Mouse (Mus musculus) midbrain, embryonic 11.5 days (tissue): Measurements from ENCODE around the gene Grb2. TPM values are rescaled to one million over a fixed set of nuclear protein-coding genes. Genes with fewer than 3 reads are reported as not detected.

ENCODE experiments used
- ATAC-seq: fragments of 200-750 bp; cut with Nextera tagmentation; 2 replicates; pipeline ENCODE4 v1.8.0; 2017; ENCODE audit warnings: moderate TSS enrichment, moderate library complexity; ENCODE audit not compliant: low FRiP score
- DNase-seq: peaks from one replicate; pipeline ENCODE4 v3.0.0; 2015; ENCODE audit warnings: low spot score; ENCODE audit errors: missing footprints
- H3K27ac ChIP-seq: fragments of 300-500 bp; sonication (generic); 2 replicates; pipeline ENCODE4 v1.5.1; 2014; ENCODE audit warnings: low read depth, low read length
- H3K27me3 ChIP-seq: fragments of 300-500 bp; sonication (generic); 2 replicates; pipeline ENCODE4 v1.6.1; 2014; ENCODE audit warnings: mild to moderate bottlenecking, low read length, moderate library complexity, mixed read lengths; ENCODE audit not compliant: control insufficient read depth, insufficient read depth
- H3K36me3 ChIP-seq: fragments of 300-500 bp; sonication (generic); 2 replicates; pipeline ENCODE4 v1.6.1; 2014; ENCODE audit warnings: mild to moderate bottlenecking, low read length, moderate library complexity, mixed read lengths; ENCODE audit not compliant: control insufficient read depth, insufficient read depth
- H3K4me1 ChIP-seq: fragments of 300-500 bp; sonication (generic); 2 replicates; pipeline ENCODE4 v1.6.1; 2014; ENCODE audit warnings: low read length; ENCODE audit not compliant: control insufficient read depth, insufficient read depth
- H3K4me2 ChIP-seq: fragments of 300-500 bp; sonication (generic); 2 replicates; pipeline ENCODE4 v1.6.1; 2014; ENCODE audit warnings: mild to moderate bottlenecking, moderate library complexity
- H3K4me3 ChIP-seq: fragments of 300-500 bp; sonication (generic); 2 replicates; pipeline ENCODE4 v1.5.1; 2014; ENCODE audit warnings: low read depth, low read length
- H3K9ac ChIP-seq: fragments of 300-500 bp; sonication (generic); 2 replicates; pipeline ENCODE4 v1.6.1; 2014; ENCODE audit warnings: low read length
- H3K9me3 ChIP-seq: fragments of 300-500 bp; sonication (generic); 2 replicates; pipeline ENCODE4 v1.6.1; 2016; ENCODE audit warnings: low read length; ENCODE audit not compliant: control insufficient read depth
- WGBS: fragments of 180-500 bp; shearing (Covaris S2); extraction: QIAGEN DNeasy Blood & Tissue Kit; methylation state at CpG from one replicate; pipeline ENCODE4 v1.1.7; 2014; 5-methylcytosine and 5-hydroxymethylcytosine counted together
- polyA plus RNA-seq: library from polyadenylated mRNA; unstranded; fragments of >200 nt; fragmentation: Nextera tagmentation; extraction: Ambion mirVana; gene quantifications from 2 replicates; pipeline ENCODE4 v1.2.1, GENCODE M21; 2014

The Grb2 gene
- 74.3 and 77.7 TPM in 2 replicates for polyA plus RNA-seq

- Histone ChIP-seq H3K36me3 (no peaks in the 10 kb centered on the region), H3K4me1 (peaks cover 18% of the 10 kb centered on the region), H3K27ac (peak within 1 kb of the TSS; percentile 89), H3K4me2 (peak within 1 kb of the TSS; percentile 73), H3K27me3 (no peaks in the 10 kb centered on the region), H3K9ac (peak within 1 kb of the TSS; percentile 97), H3K4me3 (peak within 1 kb of the TSS; percentile 96), H3K9me3 (no peaks in the 10 kb centered on the region)
- DNase-seq (peak; percentile 100), ATAC-seq (peak; percentile 93)
- under 1% methylated on average over 85 of the region's 91 CpGs for WGBS
These were observed at the start of gene Grb2 for GRCm38 (mm10) chr11:115708209-115708876. TSS of gene Grb2 (minus strand) at chr11:115708597.

GRCm38 (mm10) chr11:115753485-115753884, 45.1 kb upstream of the Grb2 start:
- H3K9ac ChIP-seq, result no peak overlapping the region
- DNase-seq (no peak), ATAC-seq (no peak)
- no peaks in the 10 kb centered on the region for H3K36me3 ChIP-seq
- H3K4me3 ChIP-seq, result no peak overlapping the region
- H3K27me3 ChIP-seq, result no peaks in the 10 kb centered on the region
- 0 out of 2 replicates have a peak, but pooled peaks cover 2% of the 10 kb centered on the region for H3K4me1 ChIP-seq
- no peaks in the 10 kb centered on the region for H3K9me3 ChIP-seq
- 87% methylated on average over 4 of the region's 4 CpGs for WGBS
- H3K27ac ChIP-seq, result no peak overlapping the region
- H3K4me2 ChIP-seq, result no peak overlapping the region

GRCm38 (mm10) chr11:115752653-115753052, 44.3 kb upstream of the Grb2 start:
- DNase-seq, result peak; percentile 89
- Histone ChIP-seq H3K9me3 (no peaks in the 10 kb centered on the region), H3K9ac (no peak overlapping the region), H3K4me1 (0 out of 2 replicates have a peak, but pooled peaks cover 2% of the 10 kb centered on the region), H3K27ac (no peak overlapping the region), H3K36me3 (no peaks in the 10 kb centered on the region), H3K4me3 (no peak overlapping the region), H3K27me3 (no peaks in the 10 kb centered on the region), H3K4me2 (no peak overlapping the region)
- WGBS, result 47% methylated on average over 7 of the region's 7 CpGs
- no peak for ATAC-seq

- WGBS, result 76% methylated on average over 2 of the region's 2 CpGs
- Histone ChIP-seq H3K9me3 (no peaks in the 10 kb centered on the region), H3K27ac (no peak overlapping the region), H3K4me3 (no peak overlapping the region), H3K27me3 (no peaks in the 10 kb centered on the region), H3K4me1 (0 out of 2 replicates have a peak, but pooled peaks cover 2% of the 10 kb centered on the region), H3K9ac (no peak overlapping the region), H3K4me2 (no peak overlapping the region), H3K36me3 (no peaks in the 10 kb centered on the region)
- DNase-seq (no peak), ATAC-seq (no peak)
These were observed 43.3 kb upstream of the Grb2 start for GRCm38 (mm10) chr11:115751725-115752124.

GRCm38 (mm10) chr11:115749834-115750233, 41.4 kb upstream of the Grb2 start:
- Histone ChIP-seq H3K4me1 (0 out of 2 replicates have a peak, but pooled peaks cover 2% of the 10 kb centered on the region), H3K27ac (no peak overlapping the region), H3K4me2 (no peak overlapping the region), H3K36me3 (no peaks in the 10 kb centered on the region), H3K9ac (no peak overlapping the region), H3K27me3 (no peaks in the 10 kb centered on the region), H3K4me3 (no peak overlapping the region), H3K9me3 (no peaks in the 10 kb centered on the region)
- DNase-seq, result no peak
- 91% methylated on average over 5 of the region's 5 CpGs for WGBS
- ATAC-seq, result no peak

GRCm38 (mm10) chr11:115747351-115747750, 39.0 kb upstream of the Grb2 start:
- Histone ChIP-seq H3K27ac (no peak overlapping the region), H3K27me3 (no peaks in the 10 kb centered on the region), H3K4me3 (no peak overlapping the region), H3K4me1 (0 out of 2 replicates have a peak, but pooled peaks cover under 1% of the 10 kb centered on the region), H3K4me2 (peak overlapping the region; percentile 33), H3K9ac (peak overlapping the region; percentile 32; the same call in 1 of the 2 replicates), H3K36me3 (no peaks in the 10 kb centered on the region), H3K9me3 (no peaks in the 10 kb centered on the region)
- ATAC-seq (no peak), DNase-seq (no peak)
- WGBS, result 13% methylated on average over 12 of the region's 15 CpGs

- H3K9ac ChIP-seq, result peak overlapping the region; percentile 32; the same call in 1 of the 2 replicates
- no peaks in the 10 kb centered on the region for H3K36me3 ChIP-seq
- no peaks in the 10 kb centered on the region for H3K4me1 ChIP-seq
- ATAC-seq (no peak), DNase-seq (peak; percentile 80)
- no peak overlapping the region for H3K4me3 ChIP-seq
- no peak overlapping the region; the same call in 1 of the 2 replicates for H3K27ac ChIP-seq
- no peak overlapping the region for H3K4me2 ChIP-seq
- H3K9me3 ChIP-seq, result no peaks in the 10 kb centered on the region
- WGBS, result 60% methylated on average over 8 of the region's 8 CpGs
- no peaks in the 10 kb centered on the region for H3K27me3 ChIP-seq
These were observed 38.4 kb upstream of the Grb2 start for GRCm38 (mm10) chr11:115746762-115747161.

- Histone ChIP-seq H3K9me3 (no peaks in the 10 kb centered on the region), H3K36me3 (no peaks in the 10 kb centered on the region), H3K27ac (no peak overlapping the region), H3K4me2 (no peak overlapping the region), H3K4me3 (no peak overlapping the region), H3K9ac (no peak overlapping the region), H3K4me1 (no peaks in the 10 kb centered on the region), H3K27me3 (no peaks in the 10 kb centered on the region)
- 77% methylated on average over 1 of the region's 1 CpGs for WGBS
- ATAC-seq, result no peak
- no peak for DNase-seq
These were observed 37.7 kb upstream of the Grb2 start for GRCm38 (mm10) chr11:115746109-115746508.

GRCm38 (mm10) chr11:115744385-115744784, 36.0 kb upstream of the Grb2 start:
- Histone ChIP-seq H3K4me1 (no peaks in the 10 kb centered on the region), H3K36me3 (no peaks in the 10 kb centered on the region), H3K27ac (no peak overlapping the region), H3K4me2 (no peak overlapping the region), H3K4me3 (no peak overlapping the region), H3K9me3 (no peaks in the 10 kb centered on the region), H3K27me3 (no peaks in the 10 kb centered on the region), H3K9ac (no peak overlapping the region)
- ATAC-seq, result no peak
- no peak for DNase-seq
- WGBS, result 85% methylated on average over 5 of the region's 5 CpGs
